Mouse (Mus musculus) myocyte (in vitro differentiated cells): ENCODE measurements at regions not wholly inside any gene's neighbourhood (a gene's known extent, or its start where the extent isn't known, plus 50 kb on each side); places are given as distances from the start of the nearest gene placed in this dataset.

Experiments
- H3K27me3 ChIP-seq: one replicate; pipeline ENCODE4 v1.6.1; 2011; ENCODE audit not compliant: control insufficient read depth, insufficient read depth, insufficient read length
- H3K36me3 ChIP-seq: one replicate; pipeline ENCODE4 v1.6.1; 2011; ENCODE audit not compliant: control insufficient read depth, insufficient read depth
- H3K4me2 ChIP-seq: one replicate; pipeline ENCODE4 v1.6.1; 2011; ENCODE audit warnings: low read depth, control low read depth
- H3K4me3 ChIP-seq: one replicate; pipeline ENCODE4 v1.5.1; 2011; ENCODE audit warnings: mild to moderate bottlenecking, control low read depth, moderate library complexity
- H3K79me2 ChIP-seq: one replicate; pipeline ENCODE4 v1.6.1; 2011; ENCODE audit not compliant: control insufficient read depth, insufficient read depth
- H3ac ChIP-seq: one replicate; pipeline ENCODE4 v1.6.1; 2011; ENCODE audit not compliant: control insufficient read depth, insufficient read length
- CEBPB ChIP-seq: IDR thresholded peaks from 2 replicates; pipeline ENCODE4 v1.6.1; 2011; ENCODE audit warnings: mild to moderate bottlenecking, moderate library complexity; ENCODE audit not compliant: poor library complexity, insufficient read depth, severe bottlenecking
- E2F4 ChIP-seq: IDR thresholded peaks from one replicate; pipeline ENCODE4 v1.6.1; 2011; ENCODE audit warnings: mild to moderate bottlenecking, control low read depth, moderate library complexity; ENCODE audit not compliant: insufficient read depth
- MAX ChIP-seq: IDR thresholded peaks from one replicate; pipeline ENCODE4 v1.6.1; 2011; ENCODE audit warnings: low read depth, mild to moderate bottlenecking, control low read depth
- MYOD1 ChIP-seq, 3 experiments: IDR thresholded peaks; one replicate each; pipeline ENCODE4 v1.6.1; 2011; ENCODE audit warnings: control low read depth in 2 of 3, low read depth in 2 of 3, mild to moderate bottlenecking in 2 of 3, moderate library complexity in 1 of 3; ENCODE audit not compliant: insufficient read length in 2 of 3, control insufficient read depth in 1 of 3
- MYOG ChIP-seq, 3 experiments: IDR thresholded peaks; one replicate each; pipeline ENCODE4 v1.6.1; 2011; ENCODE audit warnings: control low read depth in 2 of 3, low read depth in 2 of 3, mild to moderate bottlenecking in 2 of 3; ENCODE audit not compliant: insufficient read length in 2 of 3, control insufficient read depth in 1 of 3, insufficient read depth in 1 of 3
- POLR2A ChIP-seq: IDR thresholded peaks from one replicate; pipeline ENCODE4 v1.6.1; 2011; ENCODE audit warnings: low read depth, mild to moderate bottlenecking, control low read depth, moderate library complexity; ENCODE audit not compliant: insufficient read length
- POLR2AphosphoS2 ChIP-seq: IDR thresholded peaks from one replicate; pipeline ENCODE4 v1.6.1; 2011; ENCODE audit warnings: low read depth, control low read depth; ENCODE audit not compliant: insufficient read length
- REST ChIP-seq: IDR thresholded peaks from one replicate; pipeline ENCODE4 v1.6.1; 2011; ENCODE audit warnings: mild to moderate bottlenecking, control low read depth, moderate library complexity; ENCODE audit not compliant: insufficient read depth, insufficient read length
- SRF ChIP-seq: IDR thresholded peaks from one replicate; pipeline ENCODE4 v1.6.1; 2011; ENCODE audit warnings: low read depth; ENCODE audit not compliant: control insufficient read depth, insufficient read length
- TCF12 ChIP-seq: IDR thresholded peaks from one replicate; pipeline ENCODE4 v1.6.1; 2011; ENCODE audit warnings: mild to moderate bottlenecking, control low read depth; ENCODE audit not compliant: poor library complexity, insufficient read depth, severe bottlenecking
- TCF3 ChIP-seq: IDR thresholded peaks from one replicate; pipeline ENCODE4 v1.6.1; 2011; ENCODE audit warnings: low read depth, control low read depth; ENCODE audit not compliant: insufficient read length
- USF1 ChIP-seq: IDR thresholded peaks from one replicate; pipeline ENCODE4 v1.6.1; 2011; ENCODE audit warnings: low read depth, mild to moderate bottlenecking, control low read depth, moderate library complexity

GRCm38 (mm10) chr4:8919366-8919984 lies 680.6 kb upstream of the Car8 start:
- Histone ChIP-seq H3K36me3 (no peaks in the 10 kb centered on the region), H3K79me2 (no peaks in the 10 kb centered on the region), H3K4me2 (no peak overlapping the region), H3K27me3 (no peaks in the 10 kb centered on the region), H3K4me3 (no peak overlapping the region), H3ac (no peak overlapping the region)
- TF ChIP-seq TCF3, result no peak
- TF ChIP-seq POLR2A, result no peak
- no peak for TF ChIP-seq REST
- TF ChIP-seq MYOG (IDR thresholded peaks at IDR 0.05; ENCODE audit: control insufficient read depth in 1 of 3, insufficient read depth in 1 of 3, insufficient read length in 2 of 3, low read depth in 2 of 3), result no peak
- TF ChIP-seq E2F4, result no peak
- no peak for TF ChIP-seq POLR2AphosphoS2
- no peak for TF ChIP-seq TCF12
- no peak for TF ChIP-seq MYOD1 (IDR thresholded peaks at IDR 0.05; ENCODE audit: control insufficient read depth in 1 of 3, insufficient read length in 2 of 3, low read depth in 2 of 3)
- no peak for TF ChIP-seq MAX
- TF ChIP-seq USF1, result no peak
- TF ChIP-seq SRF, result no peak
- no peak for TF ChIP-seq CEBPB
